Mouse (Mus musculus) midbrain, embryonic 11.5 days (tissue): ENCODE data around the gene Bpifa3. TPM values are rescaled to one million over a fixed set of nuclear protein-coding genes. Genes with fewer than 3 reads are reported as not detected.
A peak's percentile ranks its signal among the peaks of the same experiment; 100 is the strongest.
"Not testable (repeated sequence)": the region's sequence is repeated elsewhere in the genome, so short reads cannot be mapped to it uniquely, and the experiment has no call there.

Experiments
- ATAC-seq: fragments of 200-750 bp; cut with Nextera tagmentation; 2 replicates; pipeline ENCODE4 v1.8.0; 2017; ENCODE audit warnings: moderate TSS enrichment, moderate library complexity; ENCODE audit not compliant: low FRiP score
- DNase-seq: peaks from one replicate; pipeline ENCODE4 v3.0.0; 2015; ENCODE audit warnings: low spot score; ENCODE audit errors: missing footprints
- H3K27ac ChIP-seq: fragments of 300-500 bp; sonication (generic); 2 replicates; pipeline ENCODE4 v1.5.1; 2014; ENCODE audit warnings: low read depth, low read length
- H3K27me3 ChIP-seq: fragments of 300-500 bp; sonication (generic); 2 replicates; pipeline ENCODE4 v1.6.1; 2014; ENCODE audit warnings: mild to moderate bottlenecking, low read length, moderate library complexity, mixed read lengths; ENCODE audit not compliant: control insufficient read depth, insufficient read depth
- H3K36me3 ChIP-seq: fragments of 300-500 bp; sonication (generic); 2 replicates; pipeline ENCODE4 v1.6.1; 2014; ENCODE audit warnings: mild to moderate bottlenecking, low read length, moderate library complexity, mixed read lengths; ENCODE audit not compliant: control insufficient read depth, insufficient read depth
- H3K4me1 ChIP-seq: fragments of 300-500 bp; sonication (generic); 2 replicates; pipeline ENCODE4 v1.6.1; 2014; ENCODE audit warnings: low read length; ENCODE audit not compliant: control insufficient read depth, insufficient read depth
- H3K4me2 ChIP-seq: fragments of 300-500 bp; sonication (generic); 2 replicates; pipeline ENCODE4 v1.6.1; 2014; ENCODE audit warnings: mild to moderate bottlenecking, moderate library complexity
- H3K4me3 ChIP-seq: fragments of 300-500 bp; sonication (generic); 2 replicates; pipeline ENCODE4 v1.5.1; 2014; ENCODE audit warnings: low read depth, low read length
- H3K9ac ChIP-seq: fragments of 300-500 bp; sonication (generic); 2 replicates; pipeline ENCODE4 v1.6.1; 2014; ENCODE audit warnings: low read length
- H3K9me3 ChIP-seq: fragments of 300-500 bp; sonication (generic); 2 replicates; pipeline ENCODE4 v1.6.1; 2016; ENCODE audit warnings: low read length; ENCODE audit not compliant: control insufficient read depth
- WGBS: fragments of 180-500 bp; shearing (Covaris S2); extraction: QIAGEN DNeasy Blood & Tissue Kit; methylation state at CpG from one replicate; pipeline ENCODE4 v1.1.7; 2014; 5-methylcytosine and 5-hydroxymethylcytosine counted together
- polyA plus RNA-seq: library from polyadenylated mRNA; unstranded; fragments of >200 nt; fragmentation: Nextera tagmentation; extraction: Ambion mirVana; gene quantifications from 2 replicates; pipeline ENCODE4 v1.2.1, GENCODE M21; 2014

Gene Bpifa3
- polyA plus RNA-seq, 1 experiment from 2014 or later, result not detected

DNA sequence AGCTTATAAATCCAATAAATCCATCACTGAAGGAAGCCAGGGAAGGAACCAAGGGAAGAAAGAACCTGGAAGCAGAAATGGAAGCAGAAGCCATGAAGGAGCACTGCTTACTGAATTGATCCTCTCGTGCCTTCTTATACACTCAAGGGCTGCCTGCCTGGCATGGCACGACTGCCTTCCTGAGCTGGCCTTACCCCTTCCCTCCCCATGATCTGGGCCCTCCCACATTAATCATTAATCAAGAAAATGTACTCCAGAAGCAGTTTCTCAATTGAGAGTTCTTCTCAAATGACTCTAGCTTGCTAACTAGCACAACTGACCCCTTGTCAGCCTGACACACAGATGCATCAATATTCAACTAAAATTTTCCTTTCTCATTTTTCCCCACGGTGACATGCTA lies 39.0 kb downstream of the Bpifa3 start:
- Histone ChIP-seq H3K4me3 (no peak overlapping the region), H3K4me2 (no peak overlapping the region), H3K4me1 (no peaks in the 10 kb centered on the region), H3K27me3 (no peaks in the 10 kb centered on the region), H3K9me3 (no peaks in the 10 kb centered on the region), H3K9ac (no peak overlapping the region), H3K36me3 (no peaks in the 10 kb centered on the region), H3K27ac (no peak overlapping the region)
- WGBS, result 83% methylated on average over 3 of the region's 3 CpGs
- ATAC-seq, result no peak
- no peak for DNase-seq

DNA sequence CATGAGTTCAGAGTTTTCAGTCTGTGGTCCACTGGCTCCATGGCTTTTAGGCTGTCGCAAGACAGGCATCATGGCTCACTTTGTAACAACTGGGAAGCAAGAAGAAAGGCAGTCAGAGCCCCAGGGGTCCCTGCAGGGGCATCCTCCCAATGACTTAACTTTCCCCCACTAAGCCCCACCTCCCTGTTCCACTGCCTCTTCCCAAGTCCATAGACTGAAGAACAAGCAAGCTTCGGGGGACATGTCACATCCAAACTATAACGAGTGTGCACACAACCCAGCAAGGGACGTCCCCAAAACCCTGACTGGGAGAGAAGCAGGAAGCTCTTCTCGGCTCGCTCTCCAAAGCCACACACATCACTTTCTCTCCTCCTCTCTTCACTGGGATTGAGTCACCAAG lies 41.5 kb downstream of the Bpifa3 start:
- no peak overlapping the region for H3K4me2 ChIP-seq
- H3K4me3 ChIP-seq, result no peak overlapping the region
- H3K27ac ChIP-seq, result no peak overlapping the region
- no peaks in the 10 kb centered on the region for H3K36me3 ChIP-seq
- H3K27me3 ChIP-seq, result no peaks in the 10 kb centered on the region
- ATAC-seq (no peak), DNase-seq (no peak)
- no peak overlapping the region for H3K9ac ChIP-seq
- H3K9me3 ChIP-seq, result no peaks in the 10 kb centered on the region
- 82% methylated on average over 6 of the region's 6 CpGs for WGBS
- H3K4me1 ChIP-seq, result no peaks in the 10 kb centered on the region

DNA sequence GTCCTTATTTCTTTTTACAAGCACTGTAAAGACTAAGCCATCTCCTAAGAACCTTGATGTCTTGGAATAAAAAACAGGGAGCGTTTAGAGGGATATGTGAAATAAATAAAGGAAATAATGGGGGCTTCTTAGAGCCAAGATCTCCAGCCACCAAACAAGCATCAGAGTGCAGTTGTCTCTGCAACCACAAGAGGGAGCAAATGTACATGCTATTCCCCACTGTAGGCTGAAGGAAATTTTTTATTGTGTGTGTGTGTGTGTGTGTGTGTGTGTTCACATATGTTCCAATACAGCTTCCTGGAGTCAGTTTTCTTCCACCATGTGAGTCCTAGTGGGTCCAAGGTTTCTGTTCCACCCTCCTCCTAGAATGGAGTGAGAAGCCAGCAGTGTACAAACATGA lies 43.2 kb downstream of the Bpifa3 start:
- Histone ChIP-seq H3K36me3 (no peaks in the 10 kb centered on the region), H3K4me1 (no peaks in the 10 kb centered on the region), H3K27ac (no peak overlapping the region), H3K9ac (no peak overlapping the region), H3K4me3 (no peak overlapping the region), H3K9me3 (no peaks in the 10 kb centered on the region), H3K4me2 (no peak overlapping the region), H3K27me3 (no peaks in the 10 kb centered on the region)
- DNase-seq, result peak; percentile 88
- no peak for ATAC-seq
- WGBS, result 72% methylated on average over 1 of the region's 1 CpGs

DNA sequence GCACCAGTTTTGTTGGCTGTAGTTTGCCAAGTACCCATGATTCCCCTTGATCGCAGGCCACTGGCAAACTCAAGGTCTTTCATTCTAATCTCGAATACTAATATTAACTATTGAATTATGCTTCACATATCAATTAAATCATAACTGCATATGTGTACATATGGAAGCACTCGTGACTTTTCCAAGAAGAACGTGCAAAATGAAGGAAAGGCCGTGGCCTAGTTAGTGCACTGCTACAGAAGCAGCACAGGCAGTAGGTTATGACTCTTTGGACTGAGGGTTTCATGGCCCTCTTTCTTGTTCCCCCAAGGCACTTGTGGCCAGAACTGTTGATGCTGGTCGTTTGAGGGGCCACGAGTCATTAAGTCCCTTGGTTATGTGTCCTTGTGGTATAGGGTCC lies 51.8 kb downstream of the Bpifa3 start:
- H3K4me3 ChIP-seq, H3K9ac ChIP-seq, DNase-seq, H3K9me3 ChIP-seq, H3K27me3 ChIP-seq, ATAC-seq, H3K27ac ChIP-seq, H3K4me2 ChIP-seq, H3K4me1 ChIP-seq, H3K36me3 ChIP-seq: not testable (repeated sequence)
- WGBS, result 87% methylated on average over 7 of the region's 7 CpGs

DNA sequence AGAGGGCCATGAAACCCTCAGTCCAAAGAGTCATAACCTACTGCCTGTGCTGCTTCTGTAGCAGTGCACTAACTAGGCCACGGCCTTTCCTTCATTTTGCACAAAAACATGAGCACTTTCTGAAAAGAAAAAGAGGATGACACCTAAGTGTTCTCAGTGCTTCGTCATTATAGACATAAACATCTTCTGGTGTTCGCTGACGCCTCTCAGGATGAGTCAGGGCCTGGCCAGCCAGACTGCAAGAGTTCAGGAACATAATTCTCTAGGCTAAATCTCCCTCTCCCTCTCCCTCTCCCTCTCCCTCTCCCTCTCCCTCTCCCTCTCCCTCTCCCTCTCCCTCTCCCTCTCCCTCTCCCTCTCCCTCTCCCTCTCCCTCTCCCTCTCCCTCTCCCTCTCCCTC lies 52.9 kb downstream of the Bpifa3 start:
- not testable (repeated sequence) for H3K9ac ChIP-seq, H3K27ac ChIP-seq, ATAC-seq, DNase-seq, H3K36me3 ChIP-seq, H3K9me3 ChIP-seq, H3K27me3 ChIP-seq, H3K4me3 ChIP-seq, H3K4me2 ChIP-seq, H3K4me1 ChIP-seq
- 82% methylated on average over 4 of the region's 4 CpGs for WGBS

DNA sequence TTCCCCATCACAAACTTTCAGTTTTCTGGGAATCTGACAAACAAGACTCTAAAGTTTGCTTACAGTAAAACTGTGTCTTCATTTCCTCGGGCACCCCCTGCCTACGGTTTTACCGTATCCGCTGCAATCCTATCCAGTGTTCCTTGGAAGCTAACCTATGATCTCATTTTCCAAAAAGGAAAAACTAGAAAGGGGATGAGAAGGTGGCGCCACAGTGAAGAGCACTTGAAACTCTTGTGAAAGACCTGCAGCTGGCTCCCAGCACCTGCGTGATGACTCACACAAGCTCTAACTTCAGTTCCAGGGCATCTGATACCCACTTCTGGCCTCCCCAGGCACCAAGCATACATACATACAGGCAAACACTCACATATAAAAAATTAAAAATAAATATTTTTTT lies 55.2 kb downstream of the Bpifa3 start:
- H3K36me3 ChIP-seq, result no peaks in the 10 kb centered on the region
- H3K4me1 ChIP-seq, result no peaks in the 10 kb centered on the region
- H3K9ac ChIP-seq, result no peak overlapping the region
- WGBS, result 91% methylated on average over 6 of the region's 6 CpGs
- H3K27me3 ChIP-seq, result no peaks in the 10 kb centered on the region
- no peak for ATAC-seq
- H3K4me3 ChIP-seq, result no peak overlapping the region
- DNase-seq, result no peak
- H3K9me3 ChIP-seq, result no peaks in the 10 kb centered on the region
- H3K4me2 ChIP-seq, result no peak overlapping the region
- no peak overlapping the region for H3K27ac ChIP-seq

DNA sequence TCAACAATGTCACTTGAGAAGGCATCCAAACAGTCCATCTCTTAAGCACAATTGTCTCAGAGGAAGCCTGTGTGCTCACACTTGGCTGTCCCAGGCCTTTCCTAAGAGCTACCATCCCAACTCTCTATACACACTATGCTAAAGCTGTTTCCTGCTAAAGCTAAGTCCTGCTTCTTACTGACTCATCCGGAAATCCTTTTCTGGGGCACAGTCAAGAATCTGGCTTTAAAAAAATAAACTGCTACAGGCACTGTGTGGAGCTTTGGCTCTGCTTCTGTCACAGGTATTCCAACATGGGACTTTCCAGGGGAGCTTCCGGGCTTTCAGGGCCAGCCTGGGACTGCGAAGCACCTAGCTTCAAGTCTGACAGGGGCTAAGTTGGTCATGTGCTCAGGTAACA lies 55.6 kb downstream of the Bpifa3 start:
- Histone ChIP-seq H3K4me3 (no peak overlapping the region), H3K9me3 (no peaks in the 10 kb centered on the region), H3K27ac (no peak overlapping the region), H3K27me3 (no peaks in the 10 kb centered on the region), H3K4me1 (no peaks in the 10 kb centered on the region), H3K9ac (no peak overlapping the region), H3K36me3 (no peaks in the 10 kb centered on the region), H3K4me2 (no peak overlapping the region)
- no peak for ATAC-seq
- no peak for DNase-seq
- WGBS, result 84% methylated on average over 3 of the region's 3 CpGs

DNA sequence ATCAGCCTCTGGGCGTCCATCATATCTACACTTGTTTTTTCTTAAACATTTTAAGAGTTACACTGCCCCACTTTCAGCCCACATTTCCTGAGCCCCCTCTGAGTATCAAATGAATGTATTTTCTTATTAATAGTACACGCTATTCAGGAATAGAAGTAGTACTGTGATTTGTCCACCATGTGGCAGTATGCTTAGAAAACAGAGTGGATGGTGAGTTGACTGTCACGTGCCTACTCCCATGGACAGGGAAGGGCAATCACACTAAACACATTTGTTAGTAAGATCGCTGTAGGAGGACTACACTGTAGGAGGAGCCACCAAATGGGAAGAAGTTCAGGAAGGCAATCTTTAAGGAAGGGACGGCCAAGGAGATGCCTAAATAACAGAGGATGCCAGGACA lies 57.3 kb downstream of the Bpifa3 start:
- Histone ChIP-seq H3K27me3 (no peaks in the 10 kb centered on the region), H3K4me1 (no peaks in the 10 kb centered on the region), H3K9me3 (no peaks in the 10 kb centered on the region), H3K4me3 (no peak overlapping the region), H3K4me2 (no peak overlapping the region), H3K9ac (no peak overlapping the region), H3K36me3 (no peaks in the 10 kb centered on the region), H3K27ac (no peak overlapping the region)
- 37% methylated on average over 5 of the region's 5 CpGs for WGBS
- no peak for DNase-seq
- no peak for ATAC-seq
